ENCODE assay signal across 8 mouse cellular contexts in genomic region chr17:80601371-80601770, GRCm38 (mm10). TPM values are rescaled to one million over a fixed set of nuclear protein-coding genes. Genes with fewer than 3 reads are reported as not detected.
A peak's percentile ranks its signal among the peaks of the same experiment; 100 is the strongest.
DNase-seq lines count a peak whose midpoint lies in the region; ATAC-seq lines count a peak whose summit lies in the region.

No protein-coding gene starts in this region.

- ATAC-seq in megakaryocyte-erythroid progenitor cell, adult 5-6 weeks (replicated peaks; ENCODE audit: low FRiP score, low TSS enrichment, poor library complexity, severe bottlenecking), result peak; percentile 68

- intact Hi-C loops in heart, postnatal 25 days (cut with DNase I), result no loop called here

- peak; percentile 6 for DNase-seq in heart, adult 8-10 months (ENCODE audit: low spot score)
- DNase-seq in heart, postnatal 25 days (ENCODE audit: low spot score), result no peak
- DNase-seq in 416B (ENCODE audit: low read depth), result peak; percentile 22
- peak; percentile 15 for DNase-seq in adrenal gland, adult 2 months
- DNase-seq in embryo, embryonic 10 days (ENCODE audit: low spot score), result peak; percentile 70
- DNase-seq in kidney, postnatal 25 days, result peak; percentile 41 to 52
- no peak for DNase-seq in spleen, postnatal 14 days (ENCODE audit: low spot score in 2 of 2)

RNA-seq across cellular contexts. Expression of gene Cdkl4, which starts 23.8 kb away (rescaled TPM):
- under 1 TPM in 3 of 4 experiments, not detected in 1; 0.11 to 0.26 (median 0.25) TPM for total RNA-seq in heart, adult 8-10 months (2022)
- total RNA-seq in heart, postnatal 25 days (2021), result under 1 TPM in 1 of 2 experiments, not detected in 1; 0.13 TPM
- total RNA-seq in adrenal gland, adult 2 months (2021), result under 1 TPM; 0.14 to 0.17 TPM
- 0.07 and 0.15 TPM in 2 replicates for polyA plus RNA-seq in adrenal gland, adult 2 months (2012; rRNA removed)
- total RNA-seq in megakaryocyte-erythroid progenitor cell, adult 5-6 weeks (2014; fragmentation: Nextera tagmentation), result 1.3 TPM in 1 of 2 replicates, not detected in the other
- 0.72 TPM in 1 of 2 replicates, not detected in the other for total RNA-seq in megakaryocyte-erythroid progenitor cell, adult 5-6 weeks (2017)

Comparison
In these comparisons a context has a peak if more than half of its experiments do, and no peak if none do; other contexts are left out.
1. DNase-seq: peak in heart, adult 8-10 months (single experiment), 416B (single experiment), adrenal gland, adult 2 months (single experiment), embryo, embryonic 10 days (single experiment) and kidney, postnatal 25 days (2 of 2); none in heart, postnatal 25 days (single experiment) and spleen, postnatal 14 days (0 of 2).